Mouse (Mus musculus) spleen, postnatal 36 days (tissue): ENCODE results near the gene Pabpn1.
"Not testable (repeated sequence)": the region's sequence is repeated elsewhere in the genome, so short reads cannot be mapped to it uniquely, and the experiment has no call there.

Source experiments
- DNase-seq, 2 experiments: peaks; one replicate each; pipeline ENCODE4 v3.0.0; 2022; ENCODE audit warnings: low spot score in 2 of 2, mixed read lengths in 1 of 2

Pabpn1 gene

GRCm38 (mm10) chr14:54936831-54937160 lies 44.5 kb downstream of the Pabpn1 start:
- no peak for DNase-seq

- DNase-seq: no peak
Observed at GRCm38 (mm10) chr14:54937361-54938182, 45.3 kb downstream of the Pabpn1 start.

- DNase-seq: no peak
Observed at GRCm38 (mm10) chr14:54938431-54939219, 46.3 kb downstream of the Pabpn1 start.

- DNase-seq: peak; percentile 33 to 48
Observed at GRCm38 (mm10) chr14:54939434-54940175, 47.3 kb downstream of the Pabpn1 start.

GRCm38 (mm10) chr14:54940176-54940530 lies 47.9 kb downstream of the Pabpn1 start:
- no peak for DNase-seq

- no peak for DNase-seq
Observed at GRCm38 (mm10) chr14:54941024-54941978, 49.0 kb downstream of the Pabpn1 start.

- DNase-seq: no peak
Observed at GRCm38 (mm10) chr14:54942479-54942878, 50.2 kb downstream of the Pabpn1 start.

GRCm38 (mm10) chr14:54943971-54944370 lies 51.7 kb downstream of the Pabpn1 start:
- no peak for DNase-seq

- DNase-seq: no peak
Observed at GRCm38 (mm10) chr14:54944939-54945338, 52.6 kb downstream of the Pabpn1 start.

- DNase-seq: no peak
Observed at GRCm38 (mm10) chr14:54945975-54946704, 53.8 kb downstream of the Pabpn1 start.

GRCm38 (mm10) chr14:54947008-54947407 lies 54.7 kb downstream of the Pabpn1 start:
- not testable (repeated sequence) for DNase-seq
